Mouse (Mus musculus) limb, embryonic 11.5 days (tissue): ENCODE measurements around the gene Epb41l3. TPM values are rescaled to one million over a fixed set of nuclear protein-coding genes. Genes with fewer than 3 reads are reported as not detected.

ENCODE experiments used
- polyA plus RNA-seq: library from polyadenylated mRNA; unstranded; fragments of >200 nt; fragmentation: Nextera tagmentation; extraction: Ambion mirVana; gene quantifications from 2 replicates; pipeline ENCODE4 v1.2.1, GENCODE M21; 2014

Gene Epb41l3
- polyA plus RNA-seq, 1 experiment from 2014 or later, result 72.2 TPM

Other genes with a start within 250 kb of the Epb41l3 start
- 0.99 and 1.3 TPM in 2 replicates for gene Tmem200c, start 249.1 kb upstream of the Epb41l3 start, polyA plus RNA-seq